Mouse (Mus musculus) liver, embryonic 13.5 days (tissue): Measurements from ENCODE around the gene Hpd. TPM values are rescaled to one million over a fixed set of nuclear protein-coding genes. Genes with fewer than 3 reads are reported as not detected.

Source experiments
- ATAC-seq: fragments of 200-750 bp; cut with Nextera tagmentation; 2 replicates; pipeline ENCODE4 v1.8.0; 2017; ENCODE audit warnings: low read depth, mild to moderate bottlenecking, moderate number of reproducible peaks, moderate library complexity
- DNase-seq: peaks from one replicate; pipeline ENCODE4 v3.0.0; 2022
- H3K27ac ChIP-seq: fragments of 300-500 bp; sonication (generic); 2 replicates; pipeline ENCODE4 v1.5.1; 2015; ENCODE audit warnings: moderate library complexity, mild to moderate bottlenecking, inconsistent platforms
- H3K27me3 ChIP-seq: fragments of 300-500 bp; sonication (generic); 2 replicates; pipeline ENCODE4 v1.6.1; 2015; ENCODE audit warnings: mild to moderate bottlenecking, inconsistent platforms
- H3K36me3 ChIP-seq: fragments of 300-500 bp; sonication (generic); 2 replicates; pipeline ENCODE4 v1.6.1; 2015; ENCODE audit warnings: mild to moderate bottlenecking, inconsistent platforms
- H3K4me1 ChIP-seq: fragments of 300-500 bp; sonication (generic); replicated peaks from 2 replicates; pipeline ENCODE4 v1.6.1; 2015; ENCODE audit warnings: inconsistent platforms
- H3K4me2 ChIP-seq: fragments of 300-500 bp; sonication (generic); 2 replicates; pipeline ENCODE4 v1.6.1; 2015; ENCODE audit warnings: inconsistent platforms, mild to moderate bottlenecking, moderate library complexity
- H3K4me3 ChIP-seq: fragments of 300-500 bp; sonication (generic); replicated peaks from 2 replicates; pipeline ENCODE4 v1.5.1; 2015; ENCODE audit warnings: mild to moderate bottlenecking, inconsistent platforms
- H3K9ac ChIP-seq: fragments of 300-500 bp; sonication (generic); 2 replicates; pipeline ENCODE4 v1.6.1; 2015; ENCODE audit warnings: mild to moderate bottlenecking, inconsistent platforms
- H3K9me3 ChIP-seq: fragments of 300-500 bp; sonication (generic); replicated peaks from 2 replicates; pipeline ENCODE4 v1.6.1; 2016; ENCODE audit warnings: inconsistent platforms
- WGBS: fragments of 180-500 bp; shearing (Covaris S2); methylation state at CpG from one replicate; pipeline ENCODE4 v1.1.7; 2015; ENCODE audit not compliant: insufficient replicate concordance; 5-methylcytosine and 5-hydroxymethylcytosine counted together
- polyA plus RNA-seq: library from polyadenylated mRNA; unstranded; fragments of >200 nt; fragmentation: Nextera tagmentation; extraction: Ambion mirVana; gene quantifications from 2 replicates; pipeline ENCODE4 v1.2.1, GENCODE M21; 2015

The Hpd gene
- polyA plus RNA-seq, 1 experiment from 2014 or later = 12.4 TPM

DNA sequence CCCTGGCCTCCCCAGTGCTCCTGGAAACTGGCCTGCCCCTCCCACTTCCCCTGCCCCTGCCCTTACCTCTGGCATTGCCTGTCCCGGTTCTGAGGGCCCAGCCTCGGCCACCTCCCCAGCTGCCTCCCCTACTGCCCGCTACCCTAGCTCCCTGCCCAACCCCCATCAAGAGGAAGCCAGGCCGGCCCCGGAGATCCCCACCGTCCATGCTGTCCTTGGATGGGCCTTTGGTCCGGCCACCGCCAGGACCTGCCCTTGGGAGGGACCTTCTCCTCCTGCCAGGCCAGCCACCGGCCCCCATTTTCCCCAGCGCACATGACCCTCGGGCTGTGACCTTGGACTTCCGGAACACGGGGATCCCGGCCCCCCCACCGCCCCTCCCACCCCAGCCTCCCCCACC lies 22.2 kb downstream of the Hpd start:
- H3K27ac ChIP-seq = no peak overlapping the region
- no peaks in the 10 kb centered on the region for H3K4me1 ChIP-seq
- ATAC-seq = no peak
- peaks cover 87% of the 10 kb centered on the region for H3K36me3 ChIP-seq
- no peak overlapping the region for H3K9ac ChIP-seq
- no peak overlapping the region for H3K4me2 ChIP-seq
- no peak for DNase-seq
- no peaks in the 10 kb centered on the region for H3K9me3 ChIP-seq
- 91% methylated on average over 15 of the region's 15 CpGs for WGBS
- H3K27me3 ChIP-seq = no peaks in the 10 kb centered on the region
- no peak overlapping the region for H3K4me3 ChIP-seq

GRCm38 (mm10) chr5:123159866-123160265 lies 22.7 kb downstream of the Hpd start:
- Histone ChIP-seq H3K4me1 (no peaks in the 10 kb centered on the region), H3K27ac (no peak overlapping the region), H3K27me3 (no peaks in the 10 kb centered on the region), H3K9ac (no peak overlapping the region), H3K4me3 (no peak overlapping the region), H3K36me3 (peaks cover 92% of the 10 kb centered on the region), H3K4me2 (no peak overlapping the region), H3K9me3 (no peaks in the 10 kb centered on the region)
- ATAC-seq (no peak), DNase-seq (no peak)
- 92% methylated on average over 15 of the region's 15 CpGs for WGBS

- H3K4me3 ChIP-seq = no peak overlapping the region
- DNase-seq (no peak), ATAC-seq (no peak)
- no peaks in the 10 kb centered on the region for H3K9me3 ChIP-seq
- H3K4me2 ChIP-seq = no peak overlapping the region
- no peak overlapping the region for H3K9ac ChIP-seq
- H3K4me1 ChIP-seq = no peaks in the 10 kb centered on the region
- peaks cover 93% of the 10 kb centered on the region for H3K36me3 ChIP-seq
- 85% methylated on average over 4 of the region's 4 CpGs for WGBS
- H3K27me3 ChIP-seq = no peaks in the 10 kb centered on the region
- H3K27ac ChIP-seq = no peak overlapping the region
These were observed 23.1 kb downstream of the Hpd start for GRCm38 (mm10) chr5:123159446-123159845.

GRCm38 (mm10) chr5:123157972-123158371 lies 24.6 kb downstream of the Hpd start:
- DNase-seq (no peak), ATAC-seq (no peak)
- Histone ChIP-seq H3K9ac (no peak overlapping the region), H3K4me3 (no peak overlapping the region), H3K27me3 (no peaks in the 10 kb centered on the region), H3K27ac (no peak overlapping the region), H3K9me3 (no peaks in the 10 kb centered on the region), H3K36me3 (peaks cover 93% of the 10 kb centered on the region), H3K4me1 (peaks cover 2% of the 10 kb centered on the region; the same call in 1 of the 2 replicates), H3K4me2 (no peak overlapping the region)
- WGBS = 84% methylated on average over 4 of the region's 4 CpGs

DNA sequence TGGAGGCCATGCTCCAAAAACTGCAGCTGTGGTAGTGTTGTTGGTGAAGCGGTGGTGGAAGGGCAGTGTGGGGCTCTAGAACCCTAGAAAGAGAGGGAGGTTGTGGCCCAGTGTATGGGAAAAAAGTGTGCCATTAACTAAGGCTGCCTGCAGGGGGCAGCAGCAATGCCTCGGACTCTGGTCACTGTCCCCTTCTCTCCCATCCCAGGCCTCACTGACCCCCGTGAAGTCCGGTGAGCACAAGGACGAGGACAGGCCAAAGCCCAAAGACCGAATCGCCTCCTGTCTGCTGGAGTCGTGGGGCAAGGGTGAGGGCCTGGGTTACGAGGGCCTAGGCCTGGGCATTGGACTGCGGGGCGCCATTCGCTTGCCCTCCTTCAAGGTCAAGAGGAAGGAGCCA lies 25.8 kb downstream of the Hpd start:
- Histone ChIP-seq H3K4me1 (peaks cover 11% of the 10 kb centered on the region), H3K4me3 (no peak overlapping the region), H3K27ac (no peak overlapping the region), H3K27me3 (no peaks in the 10 kb centered on the region), H3K36me3 (peaks cover 93% of the 10 kb centered on the region), H3K4me2 (no peak overlapping the region), H3K9me3 (no peaks in the 10 kb centered on the region), H3K9ac (no peak overlapping the region)
- ATAC-seq (peak; percentile 16; the same call in 1 of the 2 replicates), DNase-seq (no peak)
- 85% methylated on average over 12 of the region's 12 CpGs for WGBS

- peaks cover 24% of the 10 kb centered on the region for H3K4me1 ChIP-seq
- H3K9me3 ChIP-seq = no peaks in the 10 kb centered on the region
- no peak overlapping the region for H3K27ac ChIP-seq
- no peak overlapping the region for H3K9ac ChIP-seq
- H3K36me3 ChIP-seq = peaks cover 93% of the 10 kb centered on the region
- H3K27me3 ChIP-seq = no peaks in the 10 kb centered on the region
- H3K4me3 ChIP-seq = no peak overlapping the region
- peak; percentile 60 for DNase-seq
- H3K4me2 ChIP-seq = no peak overlapping the region
- no peak for ATAC-seq
- 45% methylated on average over 7 of the region's 7 CpGs for whole genome bisulfite sequencing
These were observed 27.1 kb downstream of the Hpd start for GRCm38 (mm10) chr5:123155425-123155824.

GRCm38 (mm10) chr5:123152901-123153300 lies 29.6 kb downstream of the Hpd start:
- H3K27me3 ChIP-seq = no peaks in the 10 kb centered on the region
- DNase-seq (no peak), ATAC-seq (no peak)
- peaks cover 49% of the 10 kb centered on the region for H3K4me1 ChIP-seq
- 54% methylated on average over 1 of the region's 1 CpGs for WGBS
- no peak overlapping the region for H3K27ac ChIP-seq
- no peaks in the 10 kb centered on the region for H3K9me3 ChIP-seq
- no peak overlapping the region for H3K4me2 ChIP-seq
- no peak overlapping the region for H3K4me3 ChIP-seq
- peaks cover 88% of the 10 kb centered on the region for H3K36me3 ChIP-seq
- H3K9ac ChIP-seq = peak overlapping the region; percentile 20; the same call in 1 of the 2 replicates

GRCm38 (mm10) chr5:123151707-123152362 lies 30.7 kb downstream of the Hpd start:
- H3K27me3 ChIP-seq = no peaks in the 10 kb centered on the region
- ATAC-seq (no peak), DNase-seq (no peak)
- no peak overlapping the region for H3K4me3 ChIP-seq
- H3K9me3 ChIP-seq = no peaks in the 10 kb centered on the region
- peak overlapping the region; percentile 75; the same call in 1 of the 2 replicates for H3K27ac ChIP-seq
- peaks cover 88% of the 10 kb centered on the region for H3K36me3 ChIP-seq
- peak overlapping the region; percentile 77; the same call in 1 of the 2 replicates for H3K4me2 ChIP-seq
- peaks cover 60% of the 10 kb centered on the region for H3K4me1 ChIP-seq
- WGBS = 92% methylated on average over 19 of the region's 19 CpGs
- H3K9ac ChIP-seq = no peak overlapping the region

- peaks cover 92% of the 10 kb centered on the region for H3K36me3 ChIP-seq
- H3K4me2 ChIP-seq = peak overlapping the region; percentile 77
- no peaks in the 10 kb centered on the region for H3K9me3 ChIP-seq
- no peaks in the 10 kb centered on the region for H3K27me3 ChIP-seq
- H3K4me1 ChIP-seq = peaks cover 68% of the 10 kb centered on the region
- 36% methylated on average over 7 of the region's 7 CpGs for WGBS
- ATAC-seq = no peak
- H3K4me3 ChIP-seq = peak overlapping the region; percentile 59
- peak overlapping the region; percentile 71 for H3K9ac ChIP-seq
- peak overlapping the region; percentile 75 for H3K27ac ChIP-seq
- DNase-seq = no peak
These were observed 31.4 kb downstream of the Hpd start for GRCm38 (mm10) chr5:123151077-123151476.

DNA sequence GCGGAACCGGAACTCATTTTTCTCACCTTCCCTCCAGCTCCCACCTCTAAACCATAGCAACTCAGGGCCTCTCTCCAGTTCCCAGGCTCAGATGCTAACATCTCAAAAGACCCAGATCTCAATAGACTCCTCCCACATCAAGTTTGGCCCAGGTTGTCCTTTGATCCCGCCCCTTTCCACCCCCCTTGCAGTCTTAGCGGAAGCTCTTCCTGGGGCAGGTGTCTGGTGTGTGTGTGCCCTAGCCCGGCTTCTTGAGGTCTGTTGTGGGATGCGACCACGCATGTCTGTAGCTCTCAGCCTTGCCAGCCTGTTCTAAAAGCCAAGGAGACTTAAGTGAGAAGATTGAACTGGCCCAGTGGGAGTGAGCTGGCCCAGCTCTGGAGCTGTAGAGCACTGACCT lies 31.9 kb downstream of the Hpd start:
- ATAC-seq (no peak), DNase-seq (no peak)
- H3K9ac ChIP-seq = peak overlapping the region; percentile 71
- H3K4me1 ChIP-seq = peaks cover 72% of the 10 kb centered on the region
- peaks cover 94% of the 10 kb centered on the region for H3K36me3 ChIP-seq
- H3K4me3 ChIP-seq = peak overlapping the region; percentile 59
- no peaks in the 10 kb centered on the region for H3K27me3 ChIP-seq
- peak overlapping the region; percentile 77 for H3K4me2 ChIP-seq
- 25% methylated on average over 7 of the region's 7 CpGs for whole genome bisulfite sequencing
- peak overlapping the region; percentile 75 for H3K27ac ChIP-seq
- H3K9me3 ChIP-seq = no peaks in the 10 kb centered on the region

DNA sequence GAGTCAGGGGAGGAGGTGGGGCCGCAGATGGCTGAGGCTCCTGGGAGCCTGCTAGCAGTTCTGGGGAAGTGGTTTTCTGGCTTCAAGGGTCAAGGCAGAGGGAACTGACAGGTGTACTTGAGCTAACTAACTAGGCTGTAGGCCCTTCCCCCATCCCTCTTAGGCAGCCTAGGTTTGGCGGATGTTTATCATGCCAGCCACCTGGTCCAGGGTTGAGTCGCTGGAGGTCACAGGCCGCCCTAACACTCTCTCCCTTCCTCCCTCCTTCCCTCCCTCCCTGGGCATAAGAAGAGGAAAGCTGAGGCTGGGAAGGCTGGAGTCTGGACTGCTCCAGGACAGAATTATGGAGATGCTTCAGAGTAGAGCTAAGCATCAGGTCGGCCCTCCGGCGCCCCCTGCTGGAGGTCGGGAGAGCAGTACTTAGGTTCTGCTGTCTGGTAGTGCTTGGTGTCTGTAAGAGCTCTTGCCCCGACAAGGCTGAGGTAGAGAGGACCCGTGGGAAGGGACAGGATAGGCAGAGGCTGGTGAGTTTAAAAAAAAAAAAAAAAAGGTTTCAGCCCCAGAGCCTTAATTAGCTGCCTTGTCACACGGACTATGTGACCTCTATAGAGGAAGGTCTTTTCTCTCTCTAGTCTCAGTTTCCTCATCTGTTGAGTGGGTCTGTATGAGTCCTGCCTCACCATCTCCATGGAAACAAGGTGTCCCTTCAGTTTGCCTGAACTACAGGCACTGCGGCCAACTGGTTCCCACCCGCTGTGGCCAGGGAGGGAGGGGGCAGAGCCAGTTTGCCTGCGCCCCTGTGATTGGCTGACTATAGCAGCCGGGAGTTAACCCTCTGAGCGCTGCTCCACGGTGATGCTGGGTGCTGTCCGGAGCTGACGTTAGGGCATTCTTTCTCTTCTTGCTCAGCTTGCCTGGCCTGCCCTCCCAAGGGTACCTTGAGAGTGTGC lies 32.8 kb downstream of the Hpd start:
- ATAC-seq = peak; percentile 86
- 5% methylated on average over 19 of the region's 19 CpGs for WGBS
- Histone ChIP-seq H3K27ac (peak overlapping the region; percentile 75), H3K4me2 (peak overlapping the region; percentile 77), H3K4me3 (peak overlapping the region; percentile 59), H3K27me3 (no peaks in the 10 kb centered on the region), H3K9me3 (no peaks in the 10 kb centered on the region), H3K4me1 (peaks cover 81% of the 10 kb centered on the region), H3K36me3 (peaks cover 96% of the 10 kb centered on the region), H3K9ac (peak overlapping the region; percentile 71)
- DNase-seq = peak; percentile 83
